In the genomic region with DNA sequence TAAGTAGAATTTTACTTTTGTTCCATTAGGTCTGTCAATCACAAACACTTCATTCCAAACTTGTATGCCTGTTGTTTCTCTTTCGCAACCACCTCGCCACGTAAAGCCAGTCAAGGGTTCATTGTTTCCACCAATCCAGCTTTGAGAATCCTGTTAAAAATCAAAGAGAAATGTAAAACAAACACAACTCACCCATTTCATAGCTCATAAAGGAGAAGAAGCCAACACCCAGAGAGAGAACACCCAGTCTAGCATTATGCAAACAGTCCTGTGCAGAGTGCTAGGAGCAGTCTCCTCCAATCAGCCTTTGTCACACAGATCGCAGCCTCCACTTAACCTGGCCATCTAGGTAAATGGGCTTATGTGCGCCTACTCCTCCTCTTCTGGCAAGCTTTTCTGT, we compare ENCODE assay signal across 20 mouse cellular contexts. TPM values are rescaled to one million over a fixed set of nuclear protein-coding genes. Genes with fewer than 3 reads are reported as not detected.
DNase-seq lines count a peak whose midpoint lies in the region; ATAC-seq lines count a peak whose summit lies in the region.
"Had no signal": no experiment of that assay in that cellular context is flagged by ENCODE, and none has a peak within 500 bp of the region (broad histone marks: within the 10 kb centered on the region; RNA-seq: fewer than 3 reads in every experiment).

No protein-coding gene starts in this region.

- ATAC-seq in stomach, embryonic 16.5 days (ENCODE audit: insufficient read depth, low FRiP score), result peak; percentile 78; the same call in 1 of the 2 replicates
- ATAC-seq: forebrain, embryonic 16.5 days had no signal

- H3K36me3 ChIP-seq in stomach, embryonic 16.5 days (ENCODE audit: control insufficient read depth, insufficient read depth, low read length), result peaks cover 7% of the 10 kb centered on the region; the same call in 1 of the 2 replicates

- no peaks in the 10 kb centered on the region for H3K9me3 ChIP-seq in stomach, embryonic 16.5 days (replicated peaks; ENCODE audit: control insufficient read depth, low read length)
- H3K9me3 ChIP-seq: embryonic facial prominence, embryonic 13.5 days; forebrain, embryonic 12.5 days; heart, embryonic 10.5 days; hindbrain, embryonic 12.5 days had no signal

- no peak overlapping the region for H3K4me2 ChIP-seq in stomach, embryonic 16.5 days (ENCODE audit: low read depth, low read length)
- H3K4me2 ChIP-seq: embryonic facial prominence, embryonic 13.5 days; forebrain, embryonic 12.5 days; hindbrain, embryonic 12.5 days had no signal

- peak; percentile 37 to 48 for DNase-seq in lung, adult 18-20 months
- no peak for DNase-seq in lung, postnatal 10 days
- peak; percentile 11 for DNase-seq in NIH3T3 (ENCODE audit: low read depth)
- DNase-seq in large intestine, adult 2 months (ENCODE audit: low read depth, low spot score), result peak; percentile 82
- DNase-seq in adrenal gland, postnatal 10 days, result no peak
- DNase-seq in urinary bladder, adult 18-20 months (ENCODE audit: low spot score in 2 of 2), result no peak
- DNase-seq: adrenal gland, adult 8-10 months; cerebellum, adult 11-12 months; cerebellum, adult 9-10 months; cerebellum, postnatal 36 days; gastrocnemius, postnatal 10 days; heart, adult 18-20 months; heart, postnatal 10 days; heart, postnatal 4 days had no signal

- no peak overlapping the region for H3K9ac ChIP-seq in stomach, embryonic 16.5 days (ENCODE audit: low read length)
- H3K9ac ChIP-seq: embryonic facial prominence, embryonic 13.5 days; forebrain, embryonic 12.5 days; hindbrain, embryonic 12.5 days had no signal

- no peak overlapping the region for H3K4me3 ChIP-seq in stomach, embryonic 16.5 days (replicated peaks; ENCODE audit: low read length)
- H3K4me3 ChIP-seq: embryonic facial prominence, embryonic 13.5 days; forebrain, embryonic 12.5 days; heart, embryonic 10.5 days; hindbrain, embryonic 12.5 days had no signal

- H3K27ac ChIP-seq in stomach, embryonic 16.5 days (ENCODE audit: low read length), result no peak overlapping the region
- H3K27ac ChIP-seq: embryonic facial prominence, embryonic 13.5 days; forebrain, embryonic 12.5 days; heart, embryonic 10.5 days; hindbrain, embryonic 12.5 days had no signal

- no peaks in the 10 kb centered on the region for H3K4me1 ChIP-seq in stomach, embryonic 16.5 days (ENCODE audit: control insufficient read depth, insufficient read depth, low read length)
- H3K4me1 ChIP-seq: embryonic facial prominence, embryonic 13.5 days; forebrain, embryonic 12.5 days; hindbrain, embryonic 12.5 days had no signal

- H3K27me3 ChIP-seq in stomach, embryonic 16.5 days (ENCODE audit: control insufficient read depth, insufficient read depth, low read length), result no peaks in the 10 kb centered on the region
- H3K27me3 ChIP-seq: embryonic facial prominence, embryonic 13.5 days; forebrain, embryonic 12.5 days; hindbrain, embryonic 12.5 days had no signal

- WGBS in large intestine, adult 2 months, result 31% methylated on average over 5 of the region's 5 CpGs
- 75% methylated on average over 5 of the region's 5 CpGs for WGBS in stomach, embryonic 16.5 days

RNA-seq across cellular contexts. Expression of a gene that starts 30.9 kb away (rescaled TPM):
- polyA plus RNA-seq in large intestine, adult 2 months (2012; rRNA removed), result 16.1 and 26.3 TPM in 2 replicates
- polyA plus RNA-seq in stomach, embryonic 16.5 days (2015; fragmentation: Nextera tagmentation; extraction: Ambion mirVana), result 46.5 and 46.6 TPM in 2 replicates
- total RNA-seq in adrenal gland, postnatal 10 days (2021), result 10 to 100 TPM; 49.5 to 83.7 TPM

Comparison
In these comparisons a context has a peak if more than half of its experiments do, and no peak if none do; other contexts are left out.
1. DNase-seq: peak in lung, adult 18-20 months (2 of 2), NIH3T3 (single experiment) and large intestine, adult 2 months (single experiment); none in lung, postnatal 10 days (single experiment), adrenal gland, postnatal 10 days (single experiment) and urinary bladder, adult 18-20 months (0 of 2).